Mouse (Mus musculus) MEL (cell line): ENCODE measurements around the gene Atp8b4. TPM values are rescaled to one million over a fixed set of nuclear protein-coding genes. Genes with fewer than 3 reads are reported as not detected.

Experiments used
- DNase-seq: peaks from one replicate; pipeline ENCODE4 v3.0.0; 2011; ENCODE audit warnings: low read depth, low spot score
- H3K27ac ChIP-seq: 2 replicates; pipeline ENCODE4 v1.5.1; 2012; ENCODE audit warnings: low read depth, mild to moderate bottlenecking, control low read depth, low read length, moderate library complexity; ENCODE audit not compliant: control insufficient read depth
- H3K27me3 ChIP-seq, 2 experiments: fragments of 150-350 bp in 1 of 2; sonication (generic) in 1 of 2; 2 replicates each; pipeline ENCODE4 v1.6.1; 2012; ENCODE audit warnings: low read length in 2 of 2, mild to moderate bottlenecking in 2 of 2, improper control_type of control experiment in 1 of 2, moderate library complexity in 1 of 2; ENCODE audit not compliant: insufficient read depth in 2 of 2, control insufficient read depth in 1 of 2
- H3K36me3 ChIP-seq, 2 experiments: 2 replicates each; pipeline ENCODE4 v1.6.1; 2012 to 2014; ENCODE audit warnings: low read length in 2 of 2, improper control_type of control experiment in 1 of 2, inconsistent platforms in 1 of 2, mild to moderate bottlenecking in 1 of 2; ENCODE audit not compliant: insufficient read depth in 2 of 2, control insufficient read depth in 1 of 2
- H3K4me1 ChIP-seq, 2 experiments: fragments of 150-350 bp in 1 of 2; sonication (generic) in 1 of 2; 2 replicates each; pipeline ENCODE4 v1.6.1; 2012; ENCODE audit warnings: low read length in 2 of 2, improper control_type of control experiment in 1 of 2, mild to moderate bottlenecking in 1 of 2; ENCODE audit not compliant: insufficient read depth in 2 of 2, control insufficient read depth in 1 of 2
- H3K4me3 ChIP-seq, 2 experiments: fragments of 150-350 bp in 1 of 2; sonication (generic) in 1 of 2; 2 replicates each; pipeline ENCODE4 v1.5.1; 2012; ENCODE audit warnings: low read depth in 2 of 2, low read length in 2 of 2, mild to moderate bottlenecking in 2 of 2, moderate library complexity in 2 of 2, control low read depth in 1 of 2, improper control_type of control experiment in 1 of 2; ENCODE audit not compliant: control insufficient read depth in 1 of 2, insufficient read depth in 1 of 2
- H3K79me2 ChIP-seq: 2 replicates; pipeline ENCODE4 v1.6.1; 2012; ENCODE audit warnings: mild to moderate bottlenecking, low read length, moderate library complexity; ENCODE audit not compliant: control insufficient read depth, poor library complexity, insufficient read depth
- H3K9ac ChIP-seq: 2 replicates; pipeline ENCODE4 v1.6.1; 2012; ENCODE audit warnings: low read depth, mild to moderate bottlenecking, control low read depth, low read length, moderate library complexity; ENCODE audit not compliant: control insufficient read depth, poor library complexity, severe bottlenecking
- H3K9me3 ChIP-seq: fragments of 150-350 bp; sonication (generic); replicated peaks from 2 replicates; pipeline ENCODE4 v1.6.1; 2012; ENCODE audit warnings: mild to moderate bottlenecking, low read length, improper control_type of control experiment, moderate library complexity; ENCODE audit not compliant: insufficient read depth
- BHLHE40 ChIP-seq: IDR thresholded peaks from 2 replicates; pipeline ENCODE4 v1.6.1; 2012; ENCODE audit warnings: low read depth, mild to moderate bottlenecking, inconsistent platforms, low read length, improper control_type of control experiment, borderline replicate concordance
- CHD2 ChIP-seq: IDR thresholded peaks from 2 replicates; pipeline ENCODE4 v1.6.1; 2011; ENCODE audit warnings: low read length, improper control_type of control experiment
- EP300 ChIP-seq, 2 experiments: IDR thresholded peaks; 2 replicates each; pipeline ENCODE4 v1.6.1; 2011; ENCODE audit warnings: improper control_type of control experiment in 2 of 2, low read length in 2 of 2, low read depth in 1 of 2, mild to moderate bottlenecking in 1 of 2
- ETS1 ChIP-seq: IDR thresholded peaks from 2 replicates; pipeline ENCODE4 v1.6.1; 2012; ENCODE audit warnings: low read depth, mild to moderate bottlenecking, inconsistent platforms, low read length, improper control_type of control experiment, moderate library complexity
- GABPA ChIP-seq: IDR thresholded peaks from 2 replicates; pipeline ENCODE4 v1.6.1; 2012; ENCODE audit warnings: low read depth, mild to moderate bottlenecking, inconsistent platforms, low read length, improper control_type of control experiment, moderate library complexity
- GATA1 ChIP-seq: IDR thresholded peaks from 2 replicates; pipeline ENCODE4 v1.6.1; 2011; ENCODE audit warnings: low read depth, low read length, improper control_type of control experiment
- HCFC1 ChIP-seq: IDR thresholded peaks from 2 replicates; pipeline ENCODE4 v1.6.1; 2012; ENCODE audit warnings: low read depth, mild to moderate bottlenecking, inconsistent platforms, low read length, improper control_type of control experiment, moderate library complexity
- JUND ChIP-seq: IDR thresholded peaks from 2 replicates; pipeline ENCODE4 v1.6.1; 2011; ENCODE audit warnings: low read depth, mild to moderate bottlenecking, improper control_type of control experiment, low read length
- KAT2A ChIP-seq: conservative IDR thresholded peaks from 2 replicates; pipeline ENCODE4 v1.6.1; 2012; ENCODE audit warnings: low read depth, low read length, improper control_type of control experiment, inconsistent platforms
- MAFK ChIP-seq: IDR thresholded peaks from 2 replicates; pipeline ENCODE4 v1.6.1; 2011; ENCODE audit warnings: low read depth, mild to moderate bottlenecking, low read length, improper control_type of control experiment, borderline replicate concordance
- MAX ChIP-seq: IDR thresholded peaks from 2 replicates; pipeline ENCODE4 v1.6.1; 2011; ENCODE audit warnings: low read length, improper control_type of control experiment
- MAZ ChIP-seq: IDR thresholded peaks from 2 replicates; pipeline ENCODE4 v1.6.1; 2012; ENCODE audit warnings: low read depth, mild to moderate bottlenecking, inconsistent platforms, low read length, improper control_type of control experiment
- MEF2A ChIP-seq: IDR thresholded peaks from 2 replicates; pipeline ENCODE4 v1.6.1; 2014; ENCODE audit warnings: low read depth, mild to moderate bottlenecking, inconsistent platforms, low read length, improper control_type of control experiment; ENCODE audit not compliant: poor library complexity, insufficient replicate concordance, severe bottlenecking; ENCODE audit errors: extremely low read depth
- MXI1 ChIP-seq: IDR thresholded peaks from 2 replicates; pipeline ENCODE4 v1.6.1; 2011; ENCODE audit warnings: mild to moderate bottlenecking, low read depth, low read length, improper control_type of control experiment
- MYC ChIP-seq: IDR thresholded peaks from 2 replicates; pipeline ENCODE4 v1.6.1; 2011; ENCODE audit warnings: low read depth, mild to moderate bottlenecking, low read length, improper control_type of control experiment, moderate library complexity
- NELFE ChIP-seq: IDR thresholded peaks from 2 replicates; pipeline ENCODE4 v1.6.1; 2011; ENCODE audit warnings: low read depth, low read length, improper control_type of control experiment
- NRF1 ChIP-seq: IDR thresholded peaks from 2 replicates; pipeline ENCODE4 v1.6.1; 2014; ENCODE audit warnings: low read depth, mild to moderate bottlenecking, inconsistent platforms, low read length, improper control_type of control experiment, moderate library complexity; ENCODE audit not compliant: poor library complexity, insufficient read depth, severe bottlenecking
- POLR2AphosphoS2 ChIP-seq: IDR thresholded peaks from 2 replicates; pipeline ENCODE4 v1.6.1; 2011; ENCODE audit warnings: low read length, improper control_type of control experiment
- RAD21 ChIP-seq: IDR thresholded peaks from 2 replicates; pipeline ENCODE4 v1.6.1; 2011; ENCODE audit warnings: mild to moderate bottlenecking, low read depth, low read length, improper control_type of control experiment
- TAL1 ChIP-seq: IDR thresholded peaks from 2 replicates; pipeline ENCODE4 v1.6.1; 2012; ENCODE audit warnings: mild to moderate bottlenecking, inconsistent platforms, low read length, moderate library complexity, mixed read lengths
- TBP ChIP-seq: IDR thresholded peaks from 2 replicates; pipeline ENCODE4 v1.8.0; 2011; ENCODE audit warnings: low read depth, low read length, improper control_type of control experiment
- TCF12 ChIP-seq: IDR thresholded peaks from 2 replicates; pipeline ENCODE4 v1.6.1; 2014; ENCODE audit warnings: low read depth, mild to moderate bottlenecking, inconsistent platforms, low read length, improper control_type of control experiment, moderate library complexity
- USF1 ChIP-seq: IDR thresholded peaks from 2 replicates; pipeline ENCODE4 v1.6.1; 2014; ENCODE audit warnings: low read depth, mild to moderate bottlenecking, inconsistent platforms, low read length, improper control_type of control experiment, moderate library complexity
- USF2 ChIP-seq, 2 experiments: IDR thresholded peaks; 2 replicates each; pipeline ENCODE4 v1.6.1; 2011 to 2012; ENCODE audit warnings: improper control_type of control experiment in 2 of 2, low read length in 2 of 2, borderline replicate concordance in 1 of 2, inconsistent platforms in 1 of 2, low read depth in 1 of 2, mild to moderate bottlenecking in 1 of 2; ENCODE audit not compliant: insufficient read depth in 1 of 2
- ZC3H11A ChIP-seq: IDR thresholded peaks from 2 replicates; pipeline ENCODE4 v1.6.1; 2012; ENCODE audit warnings: low read depth, mild to moderate bottlenecking, inconsistent platforms, low read length, improper control_type of control experiment
- ZKSCAN1 ChIP-seq: IDR thresholded peaks from 2 replicates; pipeline ENCODE4 v1.6.1; 2012; ENCODE audit warnings: low read depth, mild to moderate bottlenecking, inconsistent platforms, low read length, improper control_type of control experiment, moderate library complexity
- polyA plus RNA-seq, 2 experiments: library from polyadenylated mRNA; stranded (reverse) in 1 of 2; unstranded in 1 of 2; fragments of >175 nt in 1 of 2; fragments of >200 nt in 1 of 2; gene quantifications; 2 replicates each; pipeline versions ENCODE4 v1.2.1 to v1.2.4; 2012; ENCODE audit warnings: low replicate concordance in 2 of 2, low read depth in 1 of 2; ENCODE audit not compliant: insufficient read length in 2 of 2, insufficient read depth in 1 of 2, missing spikeins in 1 of 2
- total RNA-seq: library from RNA; depleted of rRNA; stranded (reverse); fragments of 300-350 nt; gene quantifications from 2 replicates; pipeline ENCODE4 v1.2.3, GENCODE M21; 2012

The Atp8b4 gene
- total and polyA plus RNA-seq, 3 experiments, result not detected

DNA sequence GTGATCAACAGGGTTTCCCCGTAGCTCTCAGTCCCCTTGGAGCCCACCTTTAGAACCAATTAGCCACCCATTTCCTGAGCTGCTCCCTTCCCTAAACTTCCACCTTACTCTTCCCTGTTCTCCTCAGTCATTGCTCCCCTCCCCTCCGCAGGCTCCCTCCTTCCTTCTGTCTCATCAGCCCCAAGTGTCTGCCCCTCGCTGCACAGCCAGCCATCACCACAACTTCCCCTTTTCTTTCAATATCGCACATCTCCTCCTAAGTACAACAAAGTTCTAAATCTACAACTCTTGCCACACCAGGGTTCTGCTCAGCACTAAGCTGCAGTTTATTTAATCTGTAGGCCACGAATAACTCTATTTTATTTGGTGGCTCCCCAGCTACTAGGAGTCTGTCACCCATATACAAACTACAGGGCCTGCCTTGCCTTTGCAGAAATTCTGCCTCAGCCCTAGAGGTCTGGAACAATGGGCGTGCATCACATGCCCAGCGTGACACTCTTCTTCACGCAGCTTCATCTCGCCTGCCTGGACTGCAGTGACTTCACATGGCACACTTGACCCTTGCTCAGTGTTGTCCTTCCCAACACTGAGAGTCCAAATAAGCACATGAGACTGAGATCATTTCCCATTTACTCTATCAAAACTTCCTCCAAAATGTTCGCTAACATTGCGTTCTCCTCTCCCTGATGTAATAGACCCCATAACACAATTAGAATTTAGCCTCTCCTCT is 24.6 kb downstream of the Atp8b4 start:
- DNase-seq, result peak; percentile 90

GRCm38 (mm10) chr2:126474019-126474418 is 26.5 kb downstream of the Atp8b4 start:
- no peaks in the 10 kb centered on the region for H3K9me3 ChIP-seq
- H3K4me1 ChIP-seq, result peaks cover 0 to 5% of the 10 kb centered on the region in 2 experiments; a peak in 2 of 4 replicates
- H3K9ac ChIP-seq, result no peak overlapping the region
- H3K27ac ChIP-seq, result no peak overlapping the region
- no peak for TF ChIP-seq TAL1
- TF ChIP-seq EP300 (IDR thresholded peaks at IDR 0.05; ENCODE audit: low read depth in 1 of 2, low read length in 2 of 2), result peak in 1 of 2 experiments; percentile 28; a peak in 1 of 4 replicates
- H3K36me3 ChIP-seq, result peaks cover 0 to 4% of the 10 kb centered on the region in 2 experiments; a peak in 2 of 4 replicates
- peaks cover 0 to 3% of the 10 kb centered on the region in 2 experiments; a peak in 2 of 4 replicates for H3K27me3 ChIP-seq
- no peaks in the 10 kb centered on the region for H3K79me2 ChIP-seq
- DNase-seq, result no peak
- no peak overlapping the region for H3K4me3 ChIP-seq

More for the DNA sequence above, 24.6 kb downstream of the Atp8b4 start:
- H3K79me2 ChIP-seq, result no peaks in the 10 kb centered on the region
- no peak overlapping the region for H3K27ac ChIP-seq
- H3K9me3 ChIP-seq, result no peaks in the 10 kb centered on the region
- peaks cover 0 to 5% of the 10 kb centered on the region in 2 experiments; a peak in 2 of 4 replicates for H3K4me1 ChIP-seq
- no peak overlapping the region for H3K4me3 ChIP-seq
- H3K27me3 ChIP-seq, result peaks cover 0 to 2% of the 10 kb centered on the region in 2 experiments; a peak in 2 of 4 replicates
- no peak overlapping the region for H3K9ac ChIP-seq
- TF ChIP-seq MYC, result no peak
- TF ChIP-seq POLR2AphosphoS2, result no peak
- TF ChIP-seq RAD21, result no peak
- no peak for TF ChIP-seq HCFC1
- no peak for TF ChIP-seq GABPA
- no peak for TF ChIP-seq ZC3H11A
- no peak for TF ChIP-seq JUND
- TF ChIP-seq CHD2, result no peak
- TF ChIP-seq USF1, result no peak
- TF ChIP-seq TBP, result 0 out of 2 replicates have a peak, but pooled peaks have one; percentile 33
- TF ChIP-seq ZKSCAN1, result no peak
- TF ChIP-seq EP300 (IDR thresholded peaks at IDR 0.05; ENCODE audit: low read depth in 1 of 2, low read length in 2 of 2), result peak in 1 of 2 experiments; percentile 57; a peak in 1 of 4 replicates
- no peak for TF ChIP-seq USF2 (IDR thresholded peaks at IDR 0.05; ENCODE audit: borderline replicate concordance in 1 of 2, insufficient read depth in 1 of 2, low read depth in 1 of 2, low read length in 2 of 2)
- TF ChIP-seq ETS1, result no peak
- TF ChIP-seq MAX, result no peak
- 0 out of 2 replicates have a peak, but pooled peaks have one; percentile 49 for TF ChIP-seq MAZ
- no peak for TF ChIP-seq BHLHE40
- no peak for TF ChIP-seq MEF2A
- no peak for TF ChIP-seq NRF1
- no peak for TF ChIP-seq KAT2A
- no peak for TF ChIP-seq NELFE
- TF ChIP-seq MXI1, result no peak
- TF ChIP-seq TCF12, result no peak
- 0 out of 2 replicates have a peak, but pooled peaks have one; percentile 42 for TF ChIP-seq GATA1
- no peak for TF ChIP-seq MAFK
- H3K36me3 ChIP-seq, result peaks cover 0 to 4% of the 10 kb centered on the region in 2 experiments; a peak in 2 of 4 replicates
